Mouse (Mus musculus) heart, postnatal 14 days (tissue): ENCODE data around the gene St7l. TPM values are rescaled to one million over a fixed set of nuclear protein-coding genes. Genes with fewer than 3 reads are reported as not detected.

Experiments
- DNase-seq, 2 experiments: peaks; one replicate each; pipeline ENCODE4 v3.0.0; 2021 to 2022
- intact Hi-C: fragments of 180-260 bp; cut with DNase I; formaldehyde crosslinking; loops from one replicate; pipeline ENCODE4 v1.15.1; 2025
- total RNA-seq, 2 experiments: library from RNA; stranded (reverse); gene quantifications; 2 replicates each; pipeline ENCODE4 v1.2.3; 2021

Gene St7l
- total RNA-seq, 2 experiments from 2014 or later, result 25.3 to 25.9 TPM

GRCm38 (mm10) chr3:104869611-104870010 is 5.8 kb downstream of the St7l start:
- no peak for DNase-seq
- intact Hi-C loops, result loop anchor here (5.0 kb wide), 2 partner anchors 98 to 188 kb away; no protein-coding TSS in a partner anchor

DNA sequence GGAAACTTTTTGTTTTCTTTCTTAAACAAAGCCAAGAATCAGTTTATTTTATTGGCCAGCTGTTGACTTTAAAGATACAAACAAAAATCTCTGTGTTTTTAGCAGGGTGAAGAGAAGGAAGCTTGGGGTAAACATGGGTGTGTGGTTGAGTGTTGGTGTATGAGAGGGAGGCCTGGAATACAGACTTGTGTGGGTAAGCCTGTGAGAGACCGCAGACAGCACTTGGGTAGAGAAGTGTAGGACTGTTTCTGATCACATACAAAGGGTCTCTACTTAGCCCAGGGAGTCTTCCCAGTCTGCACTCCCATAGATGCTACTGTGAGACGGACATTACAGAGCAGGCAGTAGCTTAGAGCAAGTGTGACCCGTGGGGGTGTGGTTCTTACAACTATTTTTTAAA is 24.8 kb downstream of the St7l start:
- intact Hi-C loops, result loop anchor here (5.0 kb wide), 2 partner anchors 59 to 169 kb away; no protein-coding TSS in a partner anchor
- no peak for DNase-seq

GRCm38 (mm10) chr3:104896141-104896540 is 32.3 kb downstream of the St7l start:
- DNase-seq, result no peak
- intact Hi-C loops, result no loop called here

GRCm38 (mm10) chr3:104901154-104901553 is 37.3 kb downstream of the St7l start:
- DNase-seq, result no peak
- intact Hi-C loops, result loop anchor here (5.0 kb wide), 1 partner anchor 66 kb away; no protein-coding TSS in a partner anchor

GRCm38 (mm10) chr3:104905389-104905788 is 41.6 kb downstream of the St7l start:
- DNase-seq, result no peak
- intact Hi-C loops, result no loop called here

- intact Hi-C loops, result no loop called here
- DNase-seq, result no peak
Measured at GRCm38 (mm10) chr3:104906007-104906406, 42.2 kb downstream of the St7l start.

GRCm38 (mm10) chr3:104909195-104909594 is 45.4 kb downstream of the St7l start:
- intact Hi-C loops, result no loop called here
- no peak for DNase-seq

- intact Hi-C loops, result no loop called here
- no peak for DNase-seq
Measured at GRCm38 (mm10) chr3:104914986-104915385, 51.2 kb downstream of the St7l start.

GRCm38 (mm10) chr3:104929385-104929784 is 65.6 kb downstream of the St7l start:
- intact Hi-C loops, result no loop called here
- no peak for DNase-seq

- no peak for DNase-seq
- intact Hi-C loops, result no loop called here
Measured at GRCm38 (mm10) chr3:104937728-104938305, 74.0 kb downstream of the St7l start.

DNA sequence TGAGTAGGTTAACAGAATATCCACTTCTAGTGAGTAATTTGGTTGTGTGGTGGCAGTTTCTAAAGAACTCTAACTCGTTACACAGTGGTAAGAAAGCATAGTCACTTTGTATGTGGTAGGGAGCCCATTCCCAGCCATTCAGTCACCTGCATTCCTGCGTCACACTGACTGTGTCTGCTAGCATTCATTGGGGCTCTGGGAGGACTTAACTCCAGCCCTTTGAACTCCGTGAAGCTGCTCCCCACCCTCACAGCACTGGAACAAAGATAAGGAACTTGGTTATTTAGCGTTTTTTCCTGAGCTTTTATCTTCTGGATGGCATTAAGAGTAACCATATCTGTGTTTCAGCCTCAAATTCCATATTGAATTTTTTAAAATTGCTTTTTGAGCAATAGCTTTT is 74.5 kb downstream of the St7l start:
- intact Hi-C loops, result no loop called here
- DNase-seq, result no peak

- no peak for DNase-seq
- intact Hi-C loops, result no loop called here
Measured at GRCm38 (mm10) chr3:104940691-104941090, 76.9 kb downstream of the St7l start.

GRCm38 (mm10) chr3:104942682-104943081 is 78.9 kb downstream of the St7l start:
- intact Hi-C loops, result no loop called here
- DNase-seq, result no peak

DNA sequence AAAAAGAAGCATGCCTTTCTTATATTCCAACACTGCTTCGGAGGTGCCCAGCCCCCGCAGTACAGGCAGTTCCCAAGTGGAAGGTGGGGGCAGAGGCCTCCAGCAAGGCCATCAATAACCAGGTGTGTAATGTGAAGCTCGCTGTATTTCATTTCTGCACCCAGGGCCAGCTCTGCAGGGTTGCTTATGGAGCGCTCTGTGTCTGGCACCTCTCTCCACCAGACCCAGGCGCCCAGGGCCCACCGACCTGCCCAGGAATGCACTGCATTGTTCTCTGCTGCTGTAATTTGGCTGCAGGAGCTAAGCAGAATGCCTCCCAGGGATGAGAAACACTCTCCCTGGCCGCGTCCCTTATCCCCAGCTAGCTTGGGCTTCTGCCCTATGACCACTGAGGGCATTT is 79.5 kb downstream of the St7l start:
- DNase-seq, result no peak

GRCm38 (mm10) chr3:104944894-104945293 is 81.1 kb downstream of the St7l start:
- DNase-seq, result no peak
- intact Hi-C loops, result loop anchor here (5.0 kb wide), 1 partner anchor 58 kb away; no protein-coding TSS in a partner anchor

More for the DNA sequence above, 79.5 kb downstream of the St7l start:
- intact Hi-C loops, result no loop called here

DNA sequence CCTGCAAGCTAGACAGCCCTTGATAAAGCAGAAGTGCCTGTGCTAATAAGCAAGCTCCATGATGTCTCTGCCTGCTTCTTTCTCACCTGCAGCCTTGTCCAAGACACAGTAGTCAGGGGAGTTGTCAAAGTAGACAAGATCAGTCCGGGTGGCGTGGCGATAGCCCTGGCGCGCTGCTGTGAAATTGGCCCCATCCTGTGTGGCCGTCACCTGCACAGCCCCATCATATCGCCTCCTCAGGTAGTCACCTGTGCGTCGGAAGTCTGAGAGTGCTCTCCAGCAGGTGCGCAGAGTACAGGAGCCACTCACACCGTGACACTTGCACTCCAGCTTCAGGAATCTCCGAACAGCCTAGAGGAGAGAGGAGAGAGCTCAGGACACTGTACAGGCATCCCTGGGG is 87.1 kb downstream of the St7l start:
- no peak for DNase-seq
- intact Hi-C loops, result no loop called here

DNA sequence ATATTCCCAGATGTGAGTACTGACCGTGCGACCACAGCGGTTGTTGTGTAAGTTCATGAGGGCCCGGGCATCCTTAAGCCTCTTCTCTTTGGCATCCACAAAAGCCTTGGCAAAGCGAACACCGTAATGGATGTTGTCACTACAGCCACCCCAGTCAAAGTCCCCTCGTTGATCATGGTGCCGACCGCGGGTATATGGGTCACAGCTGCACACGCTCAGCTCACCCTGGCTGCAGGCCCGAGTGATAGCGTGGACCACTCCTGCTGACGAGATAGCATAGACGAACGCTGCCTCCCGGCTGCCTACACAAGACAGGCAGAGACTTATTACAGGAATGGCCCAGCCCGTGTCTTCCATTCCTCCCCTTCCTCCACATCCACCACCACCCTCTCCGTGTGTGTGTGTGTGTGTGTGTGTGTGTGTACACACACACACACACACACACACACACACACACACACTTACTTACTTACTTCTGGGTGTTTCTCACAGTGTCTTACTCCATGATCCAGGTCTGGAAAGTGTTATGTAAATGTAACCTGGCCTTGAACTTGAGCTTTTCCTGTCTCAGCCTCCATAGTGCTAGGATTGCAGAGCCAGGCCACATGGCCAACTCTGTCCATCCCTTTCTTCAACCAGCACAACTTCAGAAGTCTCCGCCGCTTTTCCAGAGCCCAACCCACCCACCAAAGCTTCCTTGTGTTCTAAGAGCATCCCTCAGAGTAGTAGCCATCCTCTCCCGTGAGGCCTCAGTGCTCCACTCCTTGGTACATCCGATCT is 89.3 kb downstream of the St7l start:
- intact Hi-C loops, result no loop called here
- DNase-seq, result no peak

- no peak for DNase-seq
- intact Hi-C loops, result no loop called here
Measured at GRCm38 (mm10) chr3:104954137-104954536, 90.3 kb downstream of the St7l start.

DNA sequence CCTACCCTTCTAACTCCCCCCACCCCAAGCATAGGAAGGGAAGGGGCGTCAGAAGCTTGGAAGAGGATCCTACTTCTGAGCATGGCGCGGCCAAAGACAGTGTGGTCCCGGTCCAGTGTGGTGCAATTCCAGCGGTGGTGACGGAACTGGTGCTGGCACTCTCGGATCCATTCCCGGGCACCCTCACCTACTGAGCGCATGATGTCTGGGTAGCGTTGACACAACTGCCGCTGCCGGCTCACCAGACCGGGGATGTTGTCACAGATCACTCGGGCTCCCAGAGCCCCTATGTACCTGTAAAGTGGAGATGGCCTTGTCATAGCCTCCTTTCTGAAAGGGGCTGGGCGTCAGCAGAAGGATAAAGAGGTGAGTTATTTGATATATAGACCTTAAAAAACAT is 90.7 kb downstream of the St7l start:
- intact Hi-C loops, result no loop called here
- no peak for DNase-seq

- DNase-seq, result no peak
- intact Hi-C loops, result no loop called here
Measured at GRCm38 (mm10) chr3:104956131-104956581, 92.4 kb downstream of the St7l start.

GRCm38 (mm10) chr3:104960026-104961000 is 96.5 kb downstream of the St7l start:
- DNase-seq, result no peak
- intact Hi-C loops, result no loop called here
